Mouse (Mus musculus) cortical plate, adult 2 months (tissue): Measurements from ENCODE around the gene Psme3.

Experiments used
- CTCF ChIP-seq: fragments of 200-500 bp; IDR thresholded peaks from 2 replicates; pipeline ENCODE4 v1.5.1; 2011; ENCODE audit warnings: mild to moderate bottlenecking, control low read depth, low read length; ENCODE audit not compliant: insufficient read depth; ENCODE audit errors: extremely low read depth
- POLR2A ChIP-seq: fragments of 200-500 bp; IDR thresholded peaks from 2 replicates; pipeline ENCODE4 v1.6.1; 2011; ENCODE audit warnings: mild to moderate bottlenecking, low read length, control low read depth; ENCODE audit not compliant: insufficient read depth; ENCODE audit errors: extremely low read depth

DNA sequence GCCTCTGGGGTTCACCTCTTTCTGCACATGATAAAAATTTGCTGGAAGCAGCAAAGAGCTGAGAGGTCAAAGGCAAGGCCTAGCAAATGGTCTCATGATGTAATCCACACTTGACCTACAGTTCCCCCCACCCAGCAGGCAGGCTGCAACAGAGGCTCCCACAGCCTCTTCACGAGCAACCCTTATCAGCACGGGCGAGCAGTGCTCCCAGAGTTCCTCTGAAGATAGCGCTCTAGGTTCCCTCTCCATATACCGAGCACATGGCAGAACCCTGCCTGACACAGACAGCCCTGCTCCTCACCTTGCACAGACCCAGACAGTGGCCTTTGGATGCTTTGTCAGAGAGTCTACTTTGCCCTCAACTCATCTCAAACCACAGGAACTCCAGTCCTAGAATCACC lies 48.5 kb downstream of the Psme3 start:
- TF ChIP-seq CTCF: no peak
- TF ChIP-seq POLR2A: no peak
